Mouse (Mus musculus) G1E (cell line): ENCODE data around the gene Spata5.

Experiments used
- CTCF ChIP-seq: IDR thresholded peaks from 2 replicates; pipeline ENCODE4 v1.5.1; 2012; ENCODE audit warnings: low read depth, low read length, inconsistent platforms, mixed read lengths
- POLR2AphosphoS5 ChIP-seq: IDR thresholded peaks from 2 replicates; pipeline ENCODE4 v1.6.1; 2012; ENCODE audit warnings: low read depth, low read length, inconsistent platforms; ENCODE audit not compliant: insufficient replicate concordance

GRCm38 (mm10) chr3:37503846-37504245, 84.2 kb downstream of the Spata5 start:
- TF ChIP-seq CTCF (no peak), POLR2AphosphoS5 (no peak)
